Mouse (Mus musculus) kidney, embryonic 14.5 days (tissue): ENCODE data around the gene Gm10217. TPM values are rescaled to one million over a fixed set of nuclear protein-coding genes. Genes with fewer than 3 reads are reported as not detected.

Experiments used
- ATAC-seq: fragments of 200-750 bp; cut with Nextera tagmentation; 2 replicates; pipeline ENCODE4 v1.8.0; 2017; ENCODE audit warnings: moderate number of reproducible peaks, mild to moderate bottlenecking, moderate TSS enrichment, moderate library complexity; ENCODE audit not compliant: low FRiP score, low TSS enrichment
- H3K27ac ChIP-seq: fragments of 300-500 bp; sonication (generic); 2 replicates; pipeline ENCODE4 v1.5.1; 2014; ENCODE audit warnings: low read depth, mild to moderate bottlenecking, low read length, moderate library complexity, mixed read lengths
- H3K27me3 ChIP-seq: fragments of 300-500 bp; sonication (generic); 2 replicates; pipeline ENCODE4 v1.6.1; 2014; ENCODE audit warnings: mild to moderate bottlenecking, low read length; ENCODE audit not compliant: control insufficient read depth, insufficient read depth
- H3K36me3 ChIP-seq: fragments of 300-500 bp; sonication (generic); 2 replicates; pipeline ENCODE4 v1.6.1; 2014; ENCODE audit warnings: low read length, mixed read lengths; ENCODE audit not compliant: control insufficient read depth, insufficient read depth
- H3K4me1 ChIP-seq: fragments of 300-500 bp; sonication (generic); 2 replicates; pipeline ENCODE4 v1.6.1; 2014; ENCODE audit warnings: low read length, mixed read lengths; ENCODE audit not compliant: control insufficient read depth, insufficient read depth
- H3K4me2 ChIP-seq: fragments of 300-500 bp; sonication (generic); replicated peaks from 2 replicates; pipeline ENCODE4 v1.6.1; 2014; ENCODE audit warnings: low read depth, mild to moderate bottlenecking, low read length
- H3K4me3 ChIP-seq: fragments of 300-500 bp; sonication (generic); 2 replicates; pipeline ENCODE4 v1.5.1; 2014; ENCODE audit warnings: mild to moderate bottlenecking, low read length
- H3K9ac ChIP-seq: fragments of 300-500 bp; sonication (generic); 2 replicates; pipeline ENCODE4 v1.6.1; 2014; ENCODE audit warnings: low read depth, mild to moderate bottlenecking, low read length, moderate library complexity
- H3K9me3 ChIP-seq: fragments of 300-500 bp; sonication (generic); 2 replicates; pipeline ENCODE4 v1.6.1; 2016; ENCODE audit warnings: low read length; ENCODE audit not compliant: control insufficient read depth
- WGBS: fragments of 180-500 bp; shearing (Covaris S2); extraction: QIAGEN DNeasy Blood & Tissue Kit; methylation state at CpG from one replicate; pipeline ENCODE4 v1.1.7; 2014; 5-methylcytosine and 5-hydroxymethylcytosine counted together
- polyA plus RNA-seq: library from polyadenylated mRNA; unstranded; fragments of >200 nt; fragmentation: Nextera tagmentation; extraction: Ambion mirVana; gene quantifications from 2 replicates; pipeline ENCODE4 v1.2.1, GENCODE M21; 2014

Gm10217 gene
- polyA plus RNA-seq, 1 experiment from 2014 or later, result not detected

- 74% methylated on average over 4 of the region's 4 CpGs for WGBS
- H3K9ac ChIP-seq, result no peak overlapping the region
- ATAC-seq, result no peak
Observed at GRCm38 (mm10) chr8:9886714-9887113, 22.7 kb downstream of the Gm10217 start.

GRCm38 (mm10) chr8:9899199-9899598 is 35.1 kb downstream of the Gm10217 start:
- Histone ChIP-seq H3K27ac (no peak overlapping the region), H3K4me2 (no peak overlapping the region), H3K9ac (no peak overlapping the region), H3K36me3 (no peaks in the 10 kb centered on the region), H3K27me3 (no peaks in the 10 kb centered on the region), H3K4me3 (no peak overlapping the region), H3K9me3 (no peaks in the 10 kb centered on the region), H3K4me1 (no peaks in the 10 kb centered on the region)
- 75% methylated on average over 2 of the region's 2 CpGs for WGBS
- ATAC-seq, result no peak

More at GRCm38 (mm10) chr8:9886714-9887113, 22.7 kb downstream of the Gm10217 start:
- Histone ChIP-seq H3K36me3 (no peaks in the 10 kb centered on the region), H3K4me1 (no peaks in the 10 kb centered on the region), H3K9me3 (no peaks in the 10 kb centered on the region), H3K27ac (no peak overlapping the region), H3K27me3 (no peaks in the 10 kb centered on the region), H3K4me2 (no peak overlapping the region), H3K4me3 (no peak overlapping the region)

GRCm38 (mm10) chr8:9899673-9900072 is 35.6 kb downstream of the Gm10217 start:
- Histone ChIP-seq H3K36me3 (no peaks in the 10 kb centered on the region), H3K4me2 (no peak overlapping the region), H3K9me3 (no peaks in the 10 kb centered on the region), H3K9ac (no peak overlapping the region), H3K4me3 (no peak overlapping the region), H3K27ac (no peak overlapping the region), H3K4me1 (no peaks in the 10 kb centered on the region), H3K27me3 (no peaks in the 10 kb centered on the region)
- no peak for ATAC-seq
- 53% methylated on average over 3 of the region's 3 CpGs for WGBS

Other genes starting within 250 kb of the Gm10217 start
- 0.95 and 0.99 TPM in 2 replicates for gene Fam155a, start 93.1 kb upstream of the Gm10217 start, polyA plus RNA-seq
- gene Lig4, start 113.4 kb downstream of the Gm10217 start, polyA plus RNA-seq, result 2.6 and 5.8 TPM in 2 replicates
- gene Abhd13, start 113.5 kb downstream of the Gm10217 start, polyA plus RNA-seq, result 11.9 and 24.2 TPM in 2 replicates
- gene Tnfsf13b, start 142.2 kb downstream of the Gm10217 start, polyA plus RNA-seq, result 6.7 and 8.0 TPM in 2 replicates